Mouse (Mus musculus) CH12.LX (cell line): ENCODE data around the gene B230217C12Rik. TPM values are rescaled to one million over a fixed set of nuclear protein-coding genes. Genes with fewer than 3 reads are reported as not detected.

Source experiments
- DNase-seq: peaks from one replicate; pipeline ENCODE4 v3.0.0-alpha.2; 2013; ENCODE audit errors: extremely low read depth
- H3K27ac ChIP-seq: 2 replicates; pipeline ENCODE4 v1.5.1; 2012; ENCODE audit warnings: low read depth, mild to moderate bottlenecking, control low read depth, moderate library complexity; ENCODE audit not compliant: insufficient read depth
- H3K27me3 ChIP-seq: replicated peaks from 2 replicates; pipeline ENCODE3; 2012; ENCODE audit warnings: inconsistent platforms
- H3K36me3 ChIP-seq, 2 experiments: replicated peaks in 1 of 2; 2 replicates each; pipeline versions ENCODE3 to v1.6.1; 2012; ENCODE audit warnings: inconsistent platforms in 1 of 2, low read length in 1 of 2, mild to moderate bottlenecking in 1 of 2, mixed read lengths in 1 of 2, moderate library complexity in 1 of 2; ENCODE audit not compliant: control insufficient read depth in 1 of 2, insufficient read depth in 1 of 2
- H3K4me1 ChIP-seq, 2 experiments: 2 replicates each; pipeline ENCODE4 v1.6.1; 2012; ENCODE audit warnings: inconsistent platforms in 1 of 2, moderate library complexity in 1 of 2; ENCODE audit not compliant: insufficient read depth in 2 of 2, control insufficient read depth in 1 of 2
- H3K4me2 ChIP-seq: 2 replicates; pipeline ENCODE4 v1.6.1; 2012; ENCODE audit warnings: low read depth, mild to moderate bottlenecking, control low read depth; ENCODE audit not compliant: poor library complexity, insufficient read depth, severe bottlenecking
- H3K4me3 ChIP-seq, 3 experiments: fragments of 150-350 bp in 1 of 3; sonication (generic) in 1 of 3; replicated peaks in 1 of 3; 2 replicates each; pipeline versions ENCODE3 to v1.5.1; 2011 to 2012; ENCODE audit warnings: low read depth in 2 of 3, low read length in 2 of 3, mild to moderate bottlenecking in 2 of 3, moderate library complexity in 2 of 3, control low read depth in 1 of 3, improper control_type of control experiment in 1 of 3, inconsistent platforms in 1 of 3, mixed read lengths in 1 of 3; ENCODE audit not compliant: poor library complexity in 1 of 3
- H3K79me2 ChIP-seq: replicated peaks from 2 replicates; pipeline ENCODE4 v1.6.1; 2012; ENCODE audit warnings: mild to moderate bottlenecking, moderate library complexity; ENCODE audit not compliant: control insufficient read depth, poor library complexity, insufficient read depth, severe bottlenecking; ENCODE audit errors: extremely low read depth
- H3K9ac ChIP-seq: 2 replicates; pipeline ENCODE4 v1.6.1; 2012; ENCODE audit warnings: low read depth, mild to moderate bottlenecking, control low read depth, moderate library complexity; ENCODE audit not compliant: insufficient read depth
- H3K9me3 ChIP-seq: replicated peaks from 2 replicates; pipeline ENCODE3; 2012; ENCODE audit warnings: low read length, inconsistent platforms, mixed read lengths
- CHD1 ChIP-seq: IDR thresholded peaks from 2 replicates; pipeline ENCODE4 v1.6.1; 2012; ENCODE audit warnings: low read depth, low read length, improper control_type of control experiment, inconsistent platforms
- EP300 ChIP-seq: IDR thresholded peaks from 2 replicates; pipeline ENCODE4 v1.6.1; 2011; ENCODE audit warnings: low read length, improper control_type of control experiment
- GABPA ChIP-seq: IDR thresholded peaks from 2 replicates; pipeline ENCODE4 v1.6.1; 2012; ENCODE audit warnings: low read depth, low read length, improper control_type of control experiment, inconsistent platforms; ENCODE audit not compliant: insufficient replicate concordance
- JUN ChIP-seq: IDR thresholded peaks from 2 replicates; pipeline ENCODE4 v1.6.1; 2011; ENCODE audit warnings: low read depth, mild to moderate bottlenecking, low read length, improper control_type of control experiment, moderate library complexity; ENCODE audit not compliant: insufficient read depth
- MAFK ChIP-seq: IDR thresholded peaks from 2 replicates; pipeline ENCODE4 v1.6.1; 2011; ENCODE audit warnings: low read length, improper control_type of control experiment; ENCODE audit not compliant: insufficient replicate concordance
- MYC ChIP-seq: IDR thresholded peaks from 2 replicates; pipeline ENCODE4 v1.6.1; 2011; ENCODE audit warnings: low read depth, mild to moderate bottlenecking, improper control_type of control experiment, low read length
- NELFE ChIP-seq: IDR thresholded peaks from 2 replicates; pipeline ENCODE4 v1.6.1; 2011; ENCODE audit warnings: low read depth, low read length, improper control_type of control experiment
- PAX5 ChIP-seq: IDR thresholded peaks from 2 replicates; pipeline ENCODE4 v1.6.1; 2012; ENCODE audit warnings: low read length, inconsistent platforms, mixed read lengths
- POLR2A ChIP-seq: IDR thresholded peaks from 2 replicates; pipeline ENCODE4 v1.6.1; 2011; ENCODE audit warnings: low read depth, mild to moderate bottlenecking, improper control_type of control experiment, low read length
- SIN3A ChIP-seq: IDR thresholded peaks from 2 replicates; pipeline ENCODE4 v1.6.1; 2012; ENCODE audit warnings: low read length, improper control_type of control experiment, inconsistent platforms
- SMC3 ChIP-seq: IDR thresholded peaks from 2 replicates; pipeline ENCODE4 v1.6.1; 2011; ENCODE audit warnings: low read depth, low read length, improper control_type of control experiment
- TCF12 ChIP-seq: IDR thresholded peaks from 2 replicates; pipeline ENCODE4 v1.6.1; 2014; ENCODE audit warnings: low read depth, mild to moderate bottlenecking, inconsistent platforms, low read length, improper control_type of control experiment
- USF1 ChIP-seq: IDR thresholded peaks from 2 replicates; pipeline ENCODE4 v1.6.1; 2014; ENCODE audit warnings: low read depth, mild to moderate bottlenecking, inconsistent platforms, low read length, improper control_type of control experiment
- USF2 ChIP-seq: conservative IDR thresholded peaks from 2 replicates; pipeline ENCODE4 v1.6.1; 2011; ENCODE audit warnings: low read depth, low read length, improper control_type of control experiment
- ZKSCAN1 ChIP-seq: IDR thresholded peaks from 2 replicates; pipeline ENCODE4 v1.6.1; 2012; ENCODE audit warnings: low read depth, inconsistent platforms, low read length, improper control_type of control experiment, borderline replicate concordance
- dilution Hi-C: fragments of 300-500 bp; cut with MboI; formaldehyde crosslinking; loops from 2 replicates; pipeline ENCODE4 v1.14.3; 2020; ENCODE audit warnings: low sequenced_read_pairs; ENCODE audit not compliant: extremely low pct_unique_long_range_greater_than_20kb, extremely low pct_ligation_motif_present
- in situ Hi-C: fragments of 300-500 bp; cut with MboI; formaldehyde crosslinking; loops from 3 replicates; pipeline ENCODE4 v1.14.3; 2019; ENCODE audit warnings: low sequenced_read_pairs, low pct_ligation_motif_present, low pct_unique_long_range_greater_than_20kb, mixed read lengths
- polyA plus RNA-seq: library from polyadenylated mRNA; unstranded; fragments of >175 nt; gene quantifications from 2 replicates; pipeline ENCODE4 v1.2.1, GENCODE M21; 2012; ENCODE audit warnings: low read depth; ENCODE audit not compliant: insufficient read length
- total RNA-seq, 2 experiments: library from RNA; depleted of rRNA; stranded (reverse); fragments of 300-350 nt in 1 of 2; fragments of >200 nt in 1 of 2; gene quantifications; 2 replicates each; pipeline ENCODE4 v1.2.3; 2012 to 2014

Gene B230217C12Rik
- total and polyA plus RNA-seq, 3 experiments: 4.6 to 14.0 (median 11.9) TPM

GRCm38 (mm10) chr11:97810970-97811369, 29.6 kb upstream of the B230217C12Rik start:
- Histone ChIP-seq H3K27me3 (no peaks in the 10 kb centered on the region), H3K4me1 (peaks cover 21 to 75% of the 10 kb centered on the region in 2 experiments), H3K4me2 (no peak overlapping the region), H3K27ac (no peak overlapping the region), H3K36me3 (peaks cover 5 to 83% of the 10 kb centered on the region in 2 experiments), H3K4me3 (no peak overlapping the region), H3K79me2 (no peaks in the 10 kb centered on the region), H3K9ac (no peak overlapping the region), H3K9me3 (no peaks in the 10 kb centered on the region)
- dilution Hi-C loops: no loop called here
- no peak for TF ChIP-seq SMC3
- no peak for TF ChIP-seq EP300
- TF ChIP-seq TCF12: no peak
- TF ChIP-seq GABPA: no peak
- no peak for TF ChIP-seq MYC
- TF ChIP-seq POLR2A: no peak
- TF ChIP-seq CHD1: no peak
- no peak for TF ChIP-seq USF1
- no peak for TF ChIP-seq ZKSCAN1
- no peak for TF ChIP-seq NELFE
- TF ChIP-seq PAX5: no peak
- no peak for TF ChIP-seq USF2
- TF ChIP-seq JUN: no peak
- no peak for TF ChIP-seq MAFK
- in situ Hi-C loops: no loop called here
- DNase-seq: no peak

GRCm38 (mm10) chr11:97811569-97812362, 28.8 kb upstream of the B230217C12Rik start:
- peaks cover 5 to 84% of the 10 kb centered on the region in 2 experiments for H3K36me3 ChIP-seq
- no peak for TF ChIP-seq JUN
- no peak for TF ChIP-seq CHD1
- TF ChIP-seq NELFE: no peak
- no peak for TF ChIP-seq GABPA
- no peak for TF ChIP-seq SIN3A
- TF ChIP-seq MYC: no peak
- TF ChIP-seq USF2: no peak
- no peaks in the 10 kb centered on the region for H3K9me3 ChIP-seq
- H3K4me3 ChIP-seq: no peak overlapping the region
- H3K79me2 ChIP-seq: no peaks in the 10 kb centered on the region
- no peak for DNase-seq
- dilution Hi-C loops (no loop called here), in situ Hi-C loops (no loop called here)
- H3K9ac ChIP-seq: no peak overlapping the region
- H3K27ac ChIP-seq: no peak overlapping the region
- H3K4me1 ChIP-seq: peaks cover 15 to 68% of the 10 kb centered on the region in 2 experiments
- no peak overlapping the region for H3K4me2 ChIP-seq
- no peaks in the 10 kb centered on the region for H3K27me3 ChIP-seq
